Mouse (Mus musculus): ENCODE data around the gene Cisd1. TPM values are rescaled to one million over a fixed set of nuclear protein-coding genes. Genes with fewer than 3 reads are reported as not detected.
A peak's percentile ranks its signal among the peaks of the same experiment; 100 is the strongest.
"Not testable (repeated sequence)": the region's sequence is repeated elsewhere in the genome, so short reads cannot be mapped to it uniquely, and the experiment has no call there.

The Cisd1 gene
- total RNA-seq (2021): 150 and 159 TPM in 2 replicates
- long read RNA-seq, experiment 1, transcript Cisd1-201 (3 exons, 1,084 nt): major isoform, 202 of 211 reads
- long read RNA-seq, experiment 1, partial matches to known transcripts: 7 of 211 reads
- long read RNA-seq, experiment 1, other reads (novel, unspliced or antisense): 2 of 211 reads
- long read RNA-seq, experiment 2, transcript Cisd1-201 (3 exons, 1,084 nt): major isoform, 265 of 278 reads
- long read RNA-seq, experiment 2, partial matches to known transcripts: 3 of 278 reads
- long read RNA-seq, experiment 2, other reads (novel, unspliced or antisense): 10 of 278 reads

- peak; percentile 96 for DNase-seq
Observed at GRCm38 (mm10) chr10:71344579-71345143, at the start of gene Cisd1. TSS of gene Cisd1 (minus strand) at chr10:71344954.

- DNase-seq: no peak
Observed at GRCm38 (mm10) chr10:71389311-71389710, 44.6 kb upstream of the Cisd1 start.

GRCm38 (mm10) chr10:71384159-71385044 is 39.6 kb upstream of the Cisd1 start:
- no peak for DNase-seq

- not testable (repeated sequence) for DNase-seq
Observed at GRCm38 (mm10) chr10:71383552-71383924, 38.8 kb upstream of the Cisd1 start.

- DNase-seq: no peak
Observed at GRCm38 (mm10) chr10:71382858-71383551, 38.3 kb upstream of the Cisd1 start.

- DNase-seq: no peak
Observed at GRCm38 (mm10) chr10:71382109-71382508, 37.4 kb upstream of the Cisd1 start.

GRCm38 (mm10) chr10:71381471-71382033 is 36.8 kb upstream of the Cisd1 start:
- DNase-seq: no peak

GRCm38 (mm10) chr10:71380406-71380805 is 35.7 kb upstream of the Cisd1 start:
- DNase-seq: no peak

GRCm38 (mm10) chr10:71376014-71376413 is 31.3 kb upstream of the Cisd1 start:
- no peak for DNase-seq

- no peak for DNase-seq
Observed at GRCm38 (mm10) chr10:71373706-71374105, 29.0 kb upstream of the Cisd1 start.

- DNase-seq: no peak
Observed at GRCm38 (mm10) chr10:71371881-71372280, 27.1 kb upstream of the Cisd1 start.

- DNase-seq: no peak
Observed at GRCm38 (mm10) chr10:71369466-71369865, 24.7 kb upstream of the Cisd1 start.

- DNase-seq: no peak
Observed at GRCm38 (mm10) chr10:71368128-71368940, 23.6 kb upstream of the Cisd1 start.

- no peak for DNase-seq
Observed at GRCm38 (mm10) chr10:71363858-71364257, 19.1 kb upstream of the Cisd1 start.

GRCm38 (mm10) chr10:71363440-71363839 is 18.7 kb upstream of the Cisd1 start:
- no peak for DNase-seq

- DNase-seq: no peak
Observed at GRCm38 (mm10) chr10:71361836-71362562, 17.2 kb upstream of the Cisd1 start.

GRCm38 (mm10) chr10:71361044-71361443 is 16.3 kb upstream of the Cisd1 start:
- DNase-seq: no peak

GRCm38 (mm10) chr10:71354947-71355346 is 10.2 kb upstream of the Cisd1 start:
- DNase-seq: no peak

- DNase-seq: no peak
Observed at GRCm38 (mm10) chr10:71353850-71354249, 9.1 kb upstream of the Cisd1 start.

- DNase-seq: no peak
Observed at GRCm38 (mm10) chr10:71351301-71351700, 6.5 kb upstream of the Cisd1 start.

- no peak for DNase-seq
Observed at GRCm38 (mm10) chr10:71349290-71349689, 4.5 kb upstream of the Cisd1 start.
